Mouse (Mus musculus): ENCODE results near the gene Pabpn1. TPM values are rescaled to one million over a fixed set of nuclear protein-coding genes. Genes with fewer than 3 reads are reported as not detected.

Gene Pabpn1
- polyA plus RNA-seq, 1 experiment from 2014 or later, result 162 TPM

GRCm38 (mm10) chr14:54903641-54904040 is 11.3 kb downstream of the Pabpn1 start:
- no peak overlapping the region for H3K27ac ChIP-seq
- no peak overlapping the region for H3K4me3 ChIP-seq
- H3K36me3 ChIP-seq, result peaks cover 38% of the 10 kb centered on the region
- peaks cover 14% of the 10 kb centered on the region for H3K4me1 ChIP-seq
- DNase-seq (ENCODE audit: low spot score), result no peak
- no peaks in the 10 kb centered on the region for H3K27me3 ChIP-seq (ENCODE audit: insufficient read depth, poor library complexity, severe bottlenecking)
- WGBS, result 88% methylated on average over 4 of the region's 4 CpGs
- no peaks in the 10 kb centered on the region for H3K9me3 ChIP-seq

DNA sequence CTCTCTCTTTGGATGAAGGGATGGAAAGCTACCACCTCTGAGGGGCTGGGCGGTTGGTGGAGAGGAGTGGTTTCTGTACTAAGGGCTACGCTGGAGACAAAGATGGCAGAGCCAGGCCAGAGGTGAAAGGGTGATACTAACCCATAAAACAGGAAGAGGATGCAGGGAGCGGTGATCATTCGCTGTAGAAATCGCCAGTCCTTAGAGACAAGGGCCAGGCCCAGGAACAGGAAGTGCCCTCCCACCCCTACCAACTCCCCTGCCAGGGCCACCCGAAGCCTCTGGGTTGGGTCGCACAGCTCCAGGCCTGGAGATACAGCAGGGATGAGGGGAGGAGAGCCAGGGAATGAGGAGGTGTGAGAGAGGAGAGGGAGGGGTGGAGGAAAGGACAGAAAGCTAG is 16.4 kb downstream of the Pabpn1 start:
- no peak overlapping the region; the same call in 1 of the 2 replicates for H3K4me3 ChIP-seq
- no peaks in the 10 kb centered on the region for H3K9me3 ChIP-seq
- 69% methylated on average over 7 of the region's 7 CpGs for WGBS
- H3K27me3 ChIP-seq (ENCODE audit: insufficient read depth, poor library complexity, severe bottlenecking), result no peaks in the 10 kb centered on the region
- no peak for DNase-seq (ENCODE audit: low spot score)
- peak overlapping the region; percentile 69 for H3K27ac ChIP-seq
- H3K4me1 ChIP-seq, result peaks cover 45% of the 10 kb centered on the region
- H3K36me3 ChIP-seq, result peaks cover 47% of the 10 kb centered on the region

DNA sequence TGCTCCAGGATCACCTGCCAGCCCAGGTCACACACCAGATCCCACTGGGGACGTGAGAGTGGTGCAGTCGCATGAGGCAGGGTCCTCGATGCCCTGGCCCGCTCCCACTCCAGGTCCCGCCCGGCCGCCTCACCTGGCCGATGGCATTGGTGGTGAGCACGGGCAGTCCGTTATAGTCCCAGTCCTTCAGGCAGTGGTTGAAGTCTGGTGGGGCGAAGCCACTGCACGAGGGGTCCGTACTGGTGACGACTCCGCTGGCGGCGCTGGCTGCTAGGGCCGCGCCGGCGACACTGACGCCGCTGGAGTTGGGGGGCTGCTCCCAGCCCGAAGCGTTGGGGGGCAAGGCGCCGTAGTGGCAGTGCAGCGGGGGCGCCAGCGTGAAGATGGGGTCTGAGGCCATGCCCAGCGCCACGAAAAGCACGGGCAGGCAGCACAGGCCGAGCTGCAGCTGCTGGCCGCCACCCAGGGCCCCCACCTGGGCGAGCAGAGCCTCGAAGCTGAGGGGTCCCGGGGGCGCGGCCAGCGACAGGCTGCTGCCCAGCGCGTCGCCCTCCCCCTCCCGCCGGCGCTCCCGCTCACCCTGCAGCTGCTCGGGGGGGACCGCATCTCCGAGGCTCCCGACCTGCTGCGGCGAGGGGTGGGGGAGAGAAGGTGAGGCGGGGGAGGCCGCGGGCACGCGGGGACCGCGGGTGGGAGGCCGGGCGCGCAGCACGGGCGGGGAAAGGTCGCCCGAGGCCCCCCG is 20.0 kb downstream of the Pabpn1 start:
- Histone ChIP-seq H3K4me3 (peak overlapping the region; percentile 85), H3K27ac (peak overlapping the region; percentile 90), H3K4me1 (peaks cover 38% of the 10 kb centered on the region), H3K36me3 (peaks cover 48% of the 10 kb centered on the region), H3K27me3 (ENCODE audit: insufficient read depth, poor library complexity, severe bottlenecking) (no peaks in the 10 kb centered on the region), H3K9me3 (no peaks in the 10 kb centered on the region)
- no peak for DNase-seq (ENCODE audit: low spot score)
- WGBS, result 3% methylated on average over 66 of the region's 69 CpGs

DNA sequence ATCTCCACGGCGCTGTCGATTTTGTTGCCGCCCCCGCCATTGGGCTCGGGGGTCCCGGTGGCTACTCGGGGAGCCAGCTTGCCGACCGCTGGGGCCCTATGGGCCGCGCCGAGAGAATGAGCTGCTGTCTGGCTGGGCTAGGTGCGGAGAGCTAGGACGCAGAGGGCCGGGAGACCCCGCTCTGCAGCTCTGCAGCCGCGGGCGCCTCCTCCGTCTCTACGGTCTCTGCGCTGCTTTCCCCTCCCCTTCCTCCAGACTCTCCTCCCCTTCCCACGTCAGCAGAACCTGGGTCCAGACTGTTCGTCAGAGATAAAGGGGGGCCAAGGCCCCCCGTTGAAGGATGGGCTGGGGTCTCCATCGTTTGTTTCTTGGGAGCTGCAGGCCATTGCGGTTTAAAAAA is 20.6 kb downstream of the Pabpn1 start, which contains the start of gene Slc22a17:
Gene Slc22a17 (minus strand): TSS at position 247 of the 400 bp plus-strand sequence.
- no peaks in the 10 kb centered on the region for H3K9me3 ChIP-seq
- peaks cover 37% of the 10 kb centered on the region for H3K4me1 ChIP-seq
- no peak for DNase-seq (ENCODE audit: low spot score)
- H3K36me3 ChIP-seq, result peaks cover 47% of the 10 kb centered on the region
- 0% methylated on average over 28 of the region's 28 CpGs for WGBS
- H3K27me3 ChIP-seq (ENCODE audit: insufficient read depth, poor library complexity, severe bottlenecking), result no peaks in the 10 kb centered on the region
- H3K27ac ChIP-seq, result peak within 1 kb of the TSS; percentile 90
- peak within 1 kb of the TSS; percentile 85 for H3K4me3 ChIP-seq

DNA sequence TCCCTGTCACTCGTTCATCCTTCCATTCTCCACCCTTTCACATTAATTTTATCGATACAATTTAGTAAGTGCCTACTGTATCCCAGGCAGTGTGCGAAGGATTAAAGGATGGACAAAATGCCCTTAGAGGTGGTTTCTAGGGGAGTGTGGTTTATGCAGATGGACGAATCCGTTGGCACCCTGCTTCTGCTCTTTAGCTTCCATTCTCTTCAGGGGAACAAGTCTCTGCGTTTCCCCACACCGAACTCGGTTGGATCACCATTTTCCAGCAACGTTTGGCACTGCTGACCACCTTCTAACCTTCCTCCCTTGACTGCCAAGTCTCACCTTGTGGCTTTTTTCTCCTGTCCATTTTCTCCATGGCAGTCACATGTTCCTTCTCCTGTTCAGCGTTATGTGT is 21.0 kb downstream of the Pabpn1 start:
- no peaks in the 10 kb centered on the region for H3K9me3 ChIP-seq
- peaks cover 34% of the 10 kb centered on the region for H3K4me1 ChIP-seq
- no peak for DNase-seq (ENCODE audit: low spot score)
- H3K27me3 ChIP-seq (ENCODE audit: insufficient read depth, poor library complexity, severe bottlenecking), result no peaks in the 10 kb centered on the region
- H3K4me3 ChIP-seq, result peak overlapping the region; percentile 85
- 16% methylated on average over 10 of the region's 10 CpGs for WGBS
- peak overlapping the region; percentile 90 for H3K27ac ChIP-seq
- H3K36me3 ChIP-seq, result peaks cover 46% of the 10 kb centered on the region

GRCm38 (mm10) chr14:54920076-54920685 is 27.9 kb downstream of the Pabpn1 start:
- peaks cover 70% of the 10 kb centered on the region for H3K36me3 ChIP-seq
- H3K4me1 ChIP-seq, result peaks cover 16% of the 10 kb centered on the region
- H3K4me3 ChIP-seq, result no peak overlapping the region
- 0 out of 2 replicates have a peak, but pooled peaks cover 3% of the 10 kb centered on the region for H3K27me3 ChIP-seq (ENCODE audit: insufficient read depth, poor library complexity, severe bottlenecking)
- H3K9me3 ChIP-seq, result peaks cover 9% of the 10 kb centered on the region; the same call in 1 of the 2 replicates
- DNase-seq (ENCODE audit: low spot score), result no peak
- WGBS, result 91% methylated on average over 16 of the region's 16 CpGs
- no peak overlapping the region for H3K27ac ChIP-seq

- H3K9me3 ChIP-seq, result peaks cover 9% of the 10 kb centered on the region; the same call in 1 of the 2 replicates
- peaks cover 26% of the 10 kb centered on the region; the same call in 1 of the 2 replicates for H3K27me3 ChIP-seq (ENCODE audit: insufficient read depth, poor library complexity, severe bottlenecking)
- peaks cover 30% of the 10 kb centered on the region for H3K36me3 ChIP-seq
- peak overlapping the region; percentile 95 for H3K27ac ChIP-seq
- H3K4me1 ChIP-seq, result peaks cover 45% of the 10 kb centered on the region
- 20% methylated on average over 7 of the region's 7 CpGs for WGBS
- DNase-seq (ENCODE audit: low spot score), result peak; percentile 90
- peak overlapping the region; percentile 72 for H3K4me3 ChIP-seq
Observed at GRCm38 (mm10) chr14:54924641-54925348, 32.5 kb downstream of the Pabpn1 start.

DNA sequence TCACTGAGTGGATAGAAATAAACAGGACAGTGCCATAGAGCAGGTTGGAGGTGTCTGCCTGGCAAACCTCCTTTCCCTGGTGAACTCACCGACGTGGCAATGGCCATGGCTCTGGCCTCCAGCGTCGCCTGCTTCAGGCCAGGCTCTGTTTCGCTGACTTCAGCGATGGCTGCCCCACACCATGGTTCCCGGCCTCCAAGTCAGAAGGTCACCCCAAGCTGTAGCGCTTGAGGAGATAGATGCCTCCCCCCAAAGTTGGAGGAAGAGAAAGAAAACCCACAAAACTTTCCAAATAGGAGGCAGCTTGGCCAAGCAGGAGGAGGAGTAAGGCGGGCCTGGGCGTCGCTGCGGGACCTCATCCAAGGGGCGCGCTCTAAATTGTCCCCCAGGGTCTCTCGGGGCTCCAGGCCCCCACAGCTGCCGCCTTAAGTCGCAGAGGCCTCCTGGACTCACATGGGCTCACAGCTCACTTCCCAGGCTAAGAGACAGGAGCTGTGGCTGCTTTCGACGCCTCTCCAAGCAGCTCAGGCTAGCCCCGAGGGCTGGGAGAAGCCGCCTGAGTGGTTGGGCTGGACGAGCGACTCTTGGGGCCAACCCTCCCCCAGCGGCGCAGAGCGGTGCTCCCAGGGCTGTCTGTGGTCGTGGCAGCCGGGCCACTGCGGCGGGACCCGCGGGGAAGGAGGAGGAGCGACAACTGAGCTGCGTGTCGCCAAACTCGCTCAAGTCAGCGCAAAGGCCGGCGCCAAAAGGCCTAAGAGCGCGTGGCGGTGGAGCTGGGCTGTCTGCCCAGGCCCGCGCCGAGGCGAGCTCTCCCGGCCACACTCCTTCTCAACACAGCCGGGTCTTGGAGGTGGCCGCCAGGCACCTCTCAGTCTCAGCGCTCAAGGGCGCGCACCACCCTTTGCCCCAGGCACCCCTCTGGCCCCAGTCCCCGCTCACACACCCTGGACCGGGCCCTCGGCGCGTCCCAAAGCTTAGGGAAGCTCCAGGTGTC is 33.3 kb downstream of the Pabpn1 start, which contains the start of gene Efs:
Gene Efs (minus strand): TSS at position 778 of the 994 bp plus-strand sequence.
- Histone ChIP-seq H3K4me3 (peak within 1 kb of the TSS; percentile 72), H3K9me3 (peaks cover 9% of the 10 kb centered on the region; the same call in 1 of the 2 replicates), H3K27me3 (ENCODE audit: insufficient read depth, poor library complexity, severe bottlenecking) (peaks cover 26% of the 10 kb centered on the region; the same call in 1 of the 2 replicates), H3K27ac (peak within 1 kb of the TSS; percentile 95), H3K4me1 (peaks cover 53% of the 10 kb centered on the region), H3K36me3 (peaks cover 21% of the 10 kb centered on the region)
- DNase-seq (ENCODE audit: low spot score), result peak; percentile 87
- 3% methylated on average over 57 of the region's 57 CpGs for WGBS

- peaks cover 12% of the 10 kb centered on the region for H3K36me3 ChIP-seq
- H3K27me3 ChIP-seq (ENCODE audit: insufficient read depth, poor library complexity, severe bottlenecking), result peaks cover 26% of the 10 kb centered on the region; the same call in 1 of the 2 replicates
- H3K4me1 ChIP-seq, result peaks cover 53% of the 10 kb centered on the region
- WGBS, result under 1% methylated on average over 48 of the region's 58 CpGs
- DNase-seq (ENCODE audit: low spot score), result no peak
- peak overlapping the region; percentile 72 for H3K4me3 ChIP-seq
- H3K27ac ChIP-seq, result peak overlapping the region; percentile 95
- H3K9me3 ChIP-seq, result 0 out of 2 replicates have a peak, but pooled peaks cover under 1% of the 10 kb centered on the region
Observed at GRCm38 (mm10) chr14:54926401-54927158, 34.3 kb downstream of the Pabpn1 start.

DNA sequence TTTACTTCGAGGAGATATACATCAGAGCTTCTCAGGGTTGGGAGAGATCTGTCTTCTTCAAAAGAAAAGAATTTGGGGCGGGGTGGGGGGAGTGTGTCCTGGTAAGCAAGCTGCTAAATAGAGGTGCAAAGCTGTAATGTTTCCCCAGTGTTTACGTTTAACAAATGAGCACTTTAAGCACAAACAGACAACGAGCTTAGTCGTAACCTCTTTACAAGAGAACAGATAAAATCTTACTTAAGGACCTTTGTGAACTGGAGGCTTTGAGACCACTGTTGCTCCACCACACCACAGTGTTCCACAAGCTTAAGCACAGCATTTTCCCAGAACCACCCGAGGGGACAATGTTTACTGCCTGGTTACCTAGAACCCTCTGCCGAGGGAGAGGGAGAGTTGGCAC is 35.0 kb downstream of the Pabpn1 start:
- Histone ChIP-seq H3K4me3 (peak overlapping the region; percentile 72), H3K27me3 (ENCODE audit: insufficient read depth, poor library complexity, severe bottlenecking) (peaks cover 26% of the 10 kb centered on the region; the same call in 1 of the 2 replicates), H3K27ac (peak overlapping the region; percentile 95), H3K9me3 (no peaks in the 10 kb centered on the region), H3K4me1 (peaks cover 53% of the 10 kb centered on the region), H3K36me3 (peaks cover 4% of the 10 kb centered on the region)
- DNase-seq (ENCODE audit: low spot score), result no peak
- WGBS, result 12% methylated on average over 7 of the region's 7 CpGs

GRCm38 (mm10) chr14:54929801-54930200 is 37.5 kb downstream of the Pabpn1 start:
- Histone ChIP-seq H3K9me3 (no peaks in the 10 kb centered on the region), H3K27me3 (ENCODE audit: insufficient read depth, poor library complexity, severe bottlenecking) (peaks cover 28% of the 10 kb centered on the region; the same call in 1 of the 2 replicates), H3K4me1 (peaks cover 47% of the 10 kb centered on the region), H3K4me3 (no peak overlapping the region), H3K27ac (no peak overlapping the region), H3K36me3 (no peaks in the 10 kb centered on the region)
- 67% methylated on average over 5 of the region's 5 CpGs for WGBS
- no peak for DNase-seq (ENCODE audit: low spot score)
